Mouse (Mus musculus) lung, postnatal 25 days (tissue): ENCODE data around the gene Morf4l2.
"Not testable (repeated sequence)": the region's sequence is repeated elsewhere in the genome, so short reads cannot be mapped to it uniquely, and the experiment has no call there.

Experiments used
- DNase-seq: peaks from one replicate; pipeline ENCODE4 v3.0.0; 2022; ENCODE audit warnings: low spot score

Morf4l2 gene

GRCm38 (mm10) chrX:136743459-136743858, at the start of gene Morf4l2:
Gene Morf4l2 (minus strand): TSS chrX:136743690.
- no peak for DNase-seq

GRCm38 (mm10) chrX:136789446-136789845, 46.0 kb upstream of the Morf4l2 start:
- DNase-seq, result no peak

GRCm38 (mm10) chrX:136780041-136780440, 36.6 kb upstream of the Morf4l2 start, which contains the start of gene Glra4:
Gene Glra4 (minus strand): TSS chrX:136780141.
- no peak for DNase-seq

- DNase-seq, result no peak
These were observed 35.8 kb upstream of the Morf4l2 start for GRCm38 (mm10) chrX:136779262-136779661.

GRCm38 (mm10) chrX:136778046-136778445, 34.6 kb upstream of the Morf4l2 start:
- no peak for DNase-seq

GRCm38 (mm10) chrX:136773035-136773434, 29.5 kb upstream of the Morf4l2 start:
- DNase-seq, result no peak

- no peak for DNase-seq
These were observed 17.9 kb upstream of the Morf4l2 start for GRCm38 (mm10) chrX:136761103-136762074.

GRCm38 (mm10) chrX:136755464-136755863, 12.0 kb upstream of the Morf4l2 start:
- DNase-seq, result peak; percentile 14

GRCm38 (mm10) chrX:136749329-136749728, 5.8 kb upstream of the Morf4l2 start:
- no peak for DNase-seq

GRCm38 (mm10) chrX:136744663-136745062, 1.2 kb upstream of the Morf4l2 start:
- peak; percentile 19 for DNase-seq

GRCm38 (mm10) chrX:136742661-136743103, 808 bp downstream of the Morf4l2 start:
- peak; percentile 79 for DNase-seq

- DNase-seq, result no peak
These were observed 1.2 kb downstream of the Morf4l2 start for GRCm38 (mm10) chrX:136742241-136742640.

- peak; percentile 77 for DNase-seq
These were observed 1.8 kb downstream of the Morf4l2 start for GRCm38 (mm10) chrX:136741651-136742201.

GRCm38 (mm10) chrX:136740791-136741650, 2.5 kb downstream of the Morf4l2 start:
- peak; percentile 97 for DNase-seq

GRCm38 (mm10) chrX:136740087-136740790, 3.3 kb downstream of the Morf4l2 start:
- no peak for DNase-seq

- DNase-seq, result no peak
These were observed 11.5 kb downstream of the Morf4l2 start for GRCm38 (mm10) chrX:136732016-136732415.

- DNase-seq, result not testable (repeated sequence)
These were observed 28.6 kb downstream of the Morf4l2 start for GRCm38 (mm10) chrX:136714742-136715474.

- DNase-seq, result no peak
These were observed 34.7 kb downstream of the Morf4l2 start for GRCm38 (mm10) chrX:136708782-136709181.

- peak; percentile 1 for DNase-seq
These were observed 35.3 kb downstream of the Morf4l2 start for GRCm38 (mm10) chrX:136708168-136708681.

- peak; percentile 54 for DNase-seq
These were observed 35.9 kb downstream of the Morf4l2 start, which contains the start of gene Tceal1 for GRCm38 (mm10) chrX:136707446-136708167. Gene Tceal1 (plus strand): TSS chrX:136707982.
